Mouse (Mus musculus) heart, postnatal 4 days (tissue): ENCODE measurements around the gene Olfr930. TPM values are rescaled to one million over a fixed set of nuclear protein-coding genes. Genes with fewer than 3 reads are reported as not detected.

ENCODE experiments used
- DNase-seq: peaks from one replicate; pipeline ENCODE4 v3.0.0; 2021
- total RNA-seq, 2 experiments: library from RNA; stranded (reverse); gene quantifications; 2 replicates each; pipeline ENCODE4 v1.2.3; 2021

Olfr930 gene
- not detected for total RNA-seq

- DNase-seq = no peak
Measured at GRCm38 (mm10) chr9:38929509-38929908, at the start of gene Olfr930. Gene Olfr930, plus strand, starts transcription at chr9:38929809.

- DNase-seq = no peak
Measured at GRCm38 (mm10) chr9:38953401-38954123, 24.0 kb downstream of the Olfr930 start.

GRCm38 (mm10) chr9:38954124-38954416, 24.5 kb downstream of the Olfr930 start:
- no peak for DNase-seq

- DNase-seq = no peak
Measured at GRCm38 (mm10) chr9:38972013-38972412, 42.4 kb downstream of the Olfr930 start, which contains the start of gene Olfr933. Gene Olfr933, plus strand, starts transcription at chr9:38972313.

Other genes with a start within 250 kb of the Olfr930 start
- not detected for gene Olfr919, start 226.1 kb upstream of the Olfr930 start, total RNA-seq
- 10 to 100 TPM; 25.9 to 27.5 TPM for gene Vwa5a, start 211.5 kb upstream of the Olfr930 start, total RNA-seq
- under 1 TPM; 0.07 to 0.14 TPM for gene Olfr920, start 177.5 kb upstream of the Olfr930 start, total RNA-seq
- gene Olfr921, start 156.7 kb upstream of the Olfr930 start, total RNA-seq = not detected
- gene Olfr922, start 115.2 kb upstream of the Olfr930 start, total RNA-seq = not detected
- not detected for gene Olfr923, start 103.3 kb upstream of the Olfr930 start, total RNA-seq
- not detected for gene Olfr924, start 85.4 kb upstream of the Olfr930 start, total RNA-seq
- not detected for gene Olfr26, start 74.7 kb upstream of the Olfr930 start, total RNA-seq
- gene Olfr926, start 52.7 kb upstream of the Olfr930 start, total RNA-seq = not detected
- gene Olfr933, start 42.5 kb downstream of the Olfr930 start, total RNA-seq = not detected
- not detected for gene Olfr934, start 58.5 kb downstream of the Olfr930 start, total RNA-seq
- gene Olfr935, start 69.9 kb downstream of the Olfr930 start, total RNA-seq = not detected
- gene Olfr146, start 93.6 kb downstream of the Olfr930 start, total RNA-seq = not detected
- gene Olfr937, start 135.1 kb downstream of the Olfr930 start, total RNA-seq = not detected
- not detected for gene Olfr938, start 149.1 kb downstream of the Olfr930 start, total RNA-seq
- not detected for gene Olfr27, start 198.3 kb downstream of the Olfr930 start, total RNA-seq
- gene Olfr943, start 236.5 kb downstream of the Olfr930 start, total RNA-seq = not detected